Mouse (Mus musculus): ENCODE data around the gene Cdk17.

Gene Cdk17

GRCm38 (mm10) chr10:93225751-93226150, 65.1 kb downstream of the Cdk17 start:
- in situ Hi-C loops (cut with MboI, MseI) = no loop called here

GRCm38 (mm10) chr10:93227921-93228320, 67.2 kb downstream of the Cdk17 start:
- in situ Hi-C loops (cut with MboI, MseI) = no loop called here

- in situ Hi-C loops (cut with MboI, MseI) = no loop called here
Observed at GRCm38 (mm10) chr10:93228401-93229007, 67.8 kb downstream of the Cdk17 start.

- in situ Hi-C loops (cut with MboI, MseI) = no loop called here
Observed at GRCm38 (mm10) chr10:93231490-93231889, 70.8 kb downstream of the Cdk17 start.

DNA sequence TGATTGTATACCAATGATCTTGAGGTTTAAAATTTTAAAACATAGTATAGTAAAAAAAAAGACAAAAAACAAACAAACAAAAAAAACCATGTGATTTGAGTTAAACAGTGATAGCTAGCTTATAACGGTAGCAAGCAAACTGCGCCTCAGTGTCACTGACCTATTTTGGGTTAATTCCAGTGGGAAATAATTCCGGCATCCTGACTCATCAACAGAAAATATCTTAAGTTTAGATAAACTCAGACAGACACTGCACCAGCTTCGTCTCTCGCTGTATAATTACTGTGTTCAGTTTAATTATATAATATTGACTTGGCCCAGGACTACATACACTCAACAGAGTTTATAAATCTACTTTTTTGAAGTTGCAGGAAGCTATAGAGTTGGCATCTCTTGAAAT, 71.2 kb downstream of the Cdk17 start:
- in situ Hi-C loops (cut with MboI, MseI) = no loop called here

- in situ Hi-C loops (cut with MboI, MseI) = no loop called here
Observed at GRCm38 (mm10) chr10:93233665-93234194, 73.1 kb downstream of the Cdk17 start.

DNA sequence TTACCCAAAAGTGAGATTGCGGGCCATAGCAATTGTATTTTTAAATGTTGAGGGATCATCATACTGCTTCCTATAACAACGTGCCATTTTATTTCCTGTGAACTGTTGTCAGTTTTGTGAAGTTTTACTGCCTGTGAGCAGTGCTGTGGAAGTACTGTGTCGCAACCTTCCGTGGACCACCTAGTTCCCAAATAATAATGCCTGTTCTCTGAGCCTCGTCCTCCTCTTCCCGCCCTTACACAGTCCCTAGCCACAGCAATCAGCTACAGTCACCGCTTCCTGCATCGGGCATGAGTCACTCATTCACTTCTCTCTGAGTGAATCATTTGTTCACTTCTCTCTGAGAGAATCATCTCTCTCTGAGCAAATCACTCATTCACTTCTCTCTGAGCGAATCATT, 74.0 kb downstream of the Cdk17 start:
- in situ Hi-C loops (cut with MboI, MseI) = no loop called here

- in situ Hi-C loops (cut with MboI, MseI) = no loop called here
Observed at GRCm38 (mm10) chr10:93239201-93239806, 78.6 kb downstream of the Cdk17 start.

GRCm38 (mm10) chr10:93242208-93242607, 81.5 kb downstream of the Cdk17 start:
- in situ Hi-C loops (cut with MboI, MseI) = no loop called here

GRCm38 (mm10) chr10:93242861-93243260, 82.2 kb downstream of the Cdk17 start:
- in situ Hi-C loops (cut with MboI, MseI) = no loop called here

- in situ Hi-C loops (cut with MboI, MseI) = no loop called here
Observed at GRCm38 (mm10) chr10:93244209-93244705, 83.6 kb downstream of the Cdk17 start.

DNA sequence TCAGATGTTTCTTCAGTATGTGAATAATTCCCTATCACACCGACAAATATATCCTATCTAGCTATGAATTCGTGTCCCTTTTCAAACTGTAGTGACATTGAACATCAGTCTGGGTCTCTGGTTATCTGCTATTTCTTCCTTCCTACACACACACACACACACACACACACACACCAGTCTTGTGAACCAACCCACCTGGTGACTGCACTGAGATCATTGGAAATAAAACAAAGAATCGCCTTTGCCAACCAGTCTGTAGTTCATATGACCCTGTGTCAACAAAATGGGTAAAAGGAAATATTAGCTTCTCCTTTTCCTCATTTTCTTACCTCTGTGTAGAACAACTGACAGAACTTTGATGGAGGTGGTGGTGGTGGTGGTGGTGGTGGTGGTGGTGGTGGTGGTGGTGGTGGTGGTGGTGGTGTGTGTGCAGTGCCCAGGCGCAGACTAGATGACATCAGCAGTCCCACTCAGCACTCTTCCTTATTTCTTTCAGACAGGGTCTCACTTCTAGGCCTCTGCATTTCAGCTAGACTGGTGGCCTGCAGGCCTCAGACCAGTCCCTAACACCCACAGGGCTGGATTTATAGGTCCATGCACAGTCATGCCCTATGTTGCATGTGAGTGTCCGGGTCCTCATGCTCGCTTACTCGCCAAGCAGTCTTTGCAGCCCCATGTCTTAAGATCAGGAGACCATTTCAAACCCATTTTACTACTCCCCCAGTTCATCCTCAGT, 85.7 kb downstream of the Cdk17 start:
- in situ Hi-C loops (cut with MboI, MseI) = no loop called here

GRCm38 (mm10) chr10:93247422-93247821, 86.7 kb downstream of the Cdk17 start:
- in situ Hi-C loops (cut with MboI, MseI) = no loop called here

DNA sequence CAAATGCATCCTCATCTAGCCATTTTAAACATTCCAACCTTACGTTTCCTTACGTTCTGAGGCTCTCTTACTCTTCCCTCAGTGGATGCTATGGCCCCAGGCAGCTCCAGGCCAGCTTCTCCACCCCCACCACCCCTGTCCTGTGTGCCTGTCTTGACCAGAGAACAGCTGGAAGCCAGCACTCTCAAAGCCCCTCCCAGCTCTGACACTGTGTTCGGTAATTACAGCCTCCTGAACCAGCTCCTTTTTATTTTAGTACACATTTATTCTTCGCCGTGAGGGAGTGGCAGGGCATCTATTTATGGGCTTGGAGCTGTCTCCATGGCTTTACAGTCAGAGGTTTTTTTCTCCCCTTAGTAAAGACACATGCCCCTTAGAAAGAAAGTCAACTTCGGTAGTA, 87.2 kb downstream of the Cdk17 start:
- in situ Hi-C loops (cut with MboI, MseI) = no loop called here

GRCm38 (mm10) chr10:93248416-93248815, 87.7 kb downstream of the Cdk17 start:
- in situ Hi-C loops (cut with MboI, MseI) = no loop called here

- in situ Hi-C loops (cut with MboI, MseI) = loop anchor here (5.0 kb wide), 1 partner anchor 198 kb away; no protein-coding TSS in a partner anchor
Observed at GRCm38 (mm10) chr10:93249901-93250300, 89.2 kb downstream of the Cdk17 start.

DNA sequence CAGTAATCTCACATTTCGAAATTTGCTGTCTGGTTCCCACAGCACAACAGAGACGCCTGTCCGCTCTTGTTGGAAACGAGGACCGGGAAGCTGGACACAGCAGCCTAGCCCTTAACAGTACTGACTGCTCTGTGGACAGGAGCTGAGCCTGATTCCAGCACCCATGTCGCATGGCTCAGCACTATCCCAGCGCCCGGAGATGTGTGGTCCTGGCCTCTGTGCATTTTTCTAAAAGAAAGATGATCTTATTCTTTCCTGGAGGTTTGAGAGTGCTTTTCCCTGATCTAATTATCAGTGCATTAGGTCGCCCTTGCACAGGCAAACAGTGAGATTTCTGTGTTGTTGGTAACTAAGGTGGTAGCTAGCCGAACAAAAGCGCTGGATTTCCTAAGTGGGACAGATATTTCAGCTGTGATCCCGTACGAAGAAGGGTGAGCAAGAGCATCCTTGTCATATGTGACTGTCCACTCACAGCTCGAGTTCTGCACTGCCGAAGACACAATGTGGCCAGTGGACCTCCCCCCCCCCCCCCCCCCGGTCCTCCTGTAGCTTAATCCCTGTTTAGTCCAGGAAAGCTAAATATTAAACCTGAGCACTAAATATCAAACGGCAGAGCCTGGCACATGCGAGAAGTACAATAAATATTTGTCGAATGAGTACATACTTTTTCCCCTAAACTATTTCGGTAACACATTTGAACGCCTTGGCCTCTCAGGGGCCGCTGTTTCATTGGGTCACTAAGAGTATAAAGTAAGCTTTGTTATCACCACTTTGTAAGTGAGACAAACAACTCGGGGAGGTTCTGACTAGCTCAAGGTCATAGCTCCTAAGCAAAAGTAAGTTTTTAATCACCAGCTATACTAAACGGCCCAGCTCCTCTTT, 90.0 kb downstream of the Cdk17 start:
- in situ Hi-C loops (cut with MboI, MseI) = loop anchor here (5.0 kb wide), 1 partner anchor 198 kb away; no protein-coding TSS in a partner anchor

GRCm38 (mm10) chr10:93251426-93251825, 90.8 kb downstream of the Cdk17 start:
- in situ Hi-C loops (cut with MboI, MseI) = loop anchor here (5.0 kb wide), 1 partner anchor 199 kb away; no protein-coding TSS in a partner anchor

DNA sequence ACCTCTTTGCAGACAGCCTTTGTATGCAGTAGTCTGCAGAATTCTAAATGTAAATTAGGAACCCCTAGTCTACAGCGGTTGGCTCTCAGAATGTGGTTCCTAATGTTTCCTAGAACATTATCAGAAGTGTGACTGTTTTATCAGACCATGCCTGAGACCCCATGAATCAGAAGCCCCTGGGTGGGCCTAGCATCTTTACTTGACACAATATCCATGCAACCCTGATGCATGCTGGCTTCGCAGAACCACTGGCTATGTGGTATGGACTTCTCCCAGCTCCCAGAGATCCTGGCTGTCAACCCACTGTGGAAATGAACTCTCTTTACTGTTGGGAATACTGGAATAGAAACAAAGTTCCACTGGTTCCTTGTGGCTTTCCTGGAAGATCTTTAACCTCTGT, 92.0 kb downstream of the Cdk17 start:
- in situ Hi-C loops (cut with MboI, MseI) = loop anchor here (5.0 kb wide), 1 partner anchor 200 kb away; no protein-coding TSS in a partner anchor

GRCm38 (mm10) chr10:93253156-93253555, 92.5 kb downstream of the Cdk17 start:
- in situ Hi-C loops (cut with MboI, MseI) = loop anchor here (5.0 kb wide), 1 partner anchor 201 kb away; no protein-coding TSS in a partner anchor

- in situ Hi-C loops (cut with MboI, MseI) = no loop called here
Observed at GRCm38 (mm10) chr10:93255294-93255693, 94.6 kb downstream of the Cdk17 start.

Measured in T-helper 1 cell (primary cell).